Mouse (Mus musculus): ENCODE results near the gene Dock9. TPM values are rescaled to one million over a fixed set of nuclear protein-coding genes. Genes with fewer than 3 reads are reported as not detected.

Dock9 gene
- total and polyA plus RNA-seq, 2 experiments from 2014 or later: 4.1 to 20.5 TPM

- 55% methylated on average over 9 of the region's 9 CpGs for WGBS
- H3K27ac ChIP-seq (ENCODE audit: low read depth): no peak overlapping the region
- no peaks in the 10 kb centered on the region for H3K9me3 ChIP-seq (replicated peaks; ENCODE audit: control insufficient read depth, low read length)
- H3K36me3 ChIP-seq (replicated peaks; ENCODE audit: control insufficient read depth, insufficient read depth, low read length): no peaks in the 10 kb centered on the region
- H3K4me1 ChIP-seq (ENCODE audit: control insufficient read depth, insufficient read depth): no peaks in the 10 kb centered on the region
- H3K4me3 ChIP-seq (ENCODE audit: low read depth, low read length): no peak overlapping the region
- DNase-seq (ENCODE audit: low spot score) (no peak), ATAC-seq (ENCODE audit: insufficient read depth, low read depth) (no peak)
- no peak overlapping the region for H3K4me2 ChIP-seq (ENCODE audit: low read depth, low read length)
- TF ChIP-seq EP300 (IDR thresholded peaks at IDR 0.05; ENCODE audit: low read depth) (no peak), CTCF (IDR thresholded peaks at IDR 0.05; ENCODE audit: low read depth) (no peak)
- H3K9ac ChIP-seq (replicated peaks; ENCODE audit: low read depth, low read length): no peak overlapping the region
- no peaks in the 10 kb centered on the region for H3K27me3 ChIP-seq (ENCODE audit: control insufficient read depth, insufficient read depth, low read length)
Measured at GRCm38 (mm10) chr14:121566794-121567201, 230.8 kb downstream of the Dock9 start.

DNA sequence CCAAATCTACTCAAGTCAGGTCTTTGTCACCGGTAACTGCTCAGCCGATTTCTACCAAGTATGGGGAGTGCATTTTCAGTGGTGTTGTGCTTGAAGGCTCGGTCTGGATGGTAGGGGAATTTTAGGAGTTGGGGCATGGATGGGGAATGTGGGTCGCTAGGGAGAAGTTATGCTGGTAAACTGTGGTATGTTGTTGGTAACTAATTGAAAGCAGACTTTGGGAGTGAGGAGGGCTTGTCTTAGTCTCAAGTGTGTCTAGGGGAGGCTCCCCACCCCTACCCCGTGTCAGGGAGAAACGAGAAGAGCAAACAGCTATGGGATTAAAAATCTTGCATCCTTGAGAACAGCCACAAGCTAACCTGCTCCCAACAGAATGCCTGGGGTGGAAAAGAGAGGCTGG, 231.7 kb downstream of the Dock9 start:
- no peak overlapping the region for H3K4me2 ChIP-seq (ENCODE audit: low read depth, low read length)
- H3K27me3 ChIP-seq (ENCODE audit: control insufficient read depth, insufficient read depth, low read length): no peaks in the 10 kb centered on the region
- no peak overlapping the region for H3K4me3 ChIP-seq (ENCODE audit: low read depth, low read length)
- WGBS: 61% methylated on average over 6 of the region's 6 CpGs
- H3K9ac ChIP-seq (replicated peaks; ENCODE audit: low read depth, low read length): no peak overlapping the region
- H3K4me1 ChIP-seq (ENCODE audit: control insufficient read depth, insufficient read depth): no peaks in the 10 kb centered on the region
- no peaks in the 10 kb centered on the region for H3K9me3 ChIP-seq (replicated peaks; ENCODE audit: control insufficient read depth, low read length)
- ATAC-seq (ENCODE audit: insufficient read depth, low read depth) (no peak), DNase-seq (ENCODE audit: low spot score) (no peak)
- no peak overlapping the region for H3K27ac ChIP-seq (ENCODE audit: low read depth)
- no peaks in the 10 kb centered on the region for H3K36me3 ChIP-seq (replicated peaks; ENCODE audit: control insufficient read depth, insufficient read depth, low read length)
- TF ChIP-seq CTCF (IDR thresholded peaks at IDR 0.05; ENCODE audit: low read depth) (no peak), EP300 (IDR thresholded peaks at IDR 0.05; ENCODE audit: low read depth) (no peak)

DNA sequence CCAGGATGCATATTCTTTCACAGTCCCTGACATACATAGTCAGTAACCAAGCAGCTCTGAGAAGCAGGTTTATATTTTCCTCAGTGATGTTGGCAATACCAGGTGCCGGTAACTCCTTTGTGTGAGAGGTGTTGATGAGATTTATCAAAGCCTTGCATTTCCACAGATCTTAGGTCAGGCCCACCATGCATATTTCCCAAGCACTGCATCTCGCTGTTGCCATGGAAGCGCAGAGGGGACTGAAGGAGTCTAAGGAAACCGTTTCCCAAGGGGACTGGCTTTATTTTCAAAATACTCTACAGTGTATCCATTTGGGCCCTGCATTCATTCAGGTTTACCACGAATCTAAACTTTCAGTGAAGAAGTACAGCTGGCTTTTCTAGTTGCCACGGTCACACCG, 233.0 kb downstream of the Dock9 start:
- 70% methylated on average over 7 of the region's 7 CpGs for WGBS
- DNase-seq (ENCODE audit: low spot score) (no peak), ATAC-seq (ENCODE audit: insufficient read depth, low read depth) (no peak)
- Histone ChIP-seq H3K4me2 (ENCODE audit: low read depth, low read length) (no peak overlapping the region), H3K27me3 (ENCODE audit: control insufficient read depth, insufficient read depth, low read length) (no peaks in the 10 kb centered on the region), H3K4me1 (ENCODE audit: control insufficient read depth, insufficient read depth) (no peaks in the 10 kb centered on the region), H3K36me3 (replicated peaks; ENCODE audit: control insufficient read depth, insufficient read depth, low read length) (no peaks in the 10 kb centered on the region), H3K9ac (replicated peaks; ENCODE audit: low read depth, low read length) (no peak overlapping the region), H3K27ac (ENCODE audit: low read depth) (no peak overlapping the region), H3K9me3 (replicated peaks; ENCODE audit: control insufficient read depth, low read length) (no peaks in the 10 kb centered on the region), H3K4me3 (ENCODE audit: low read depth, low read length) (no peak overlapping the region)
- TF ChIP-seq CTCF (IDR thresholded peaks at IDR 0.05; ENCODE audit: low read depth) (no peak), EP300 (IDR thresholded peaks at IDR 0.05; ENCODE audit: low read depth) (no peak)

DNA sequence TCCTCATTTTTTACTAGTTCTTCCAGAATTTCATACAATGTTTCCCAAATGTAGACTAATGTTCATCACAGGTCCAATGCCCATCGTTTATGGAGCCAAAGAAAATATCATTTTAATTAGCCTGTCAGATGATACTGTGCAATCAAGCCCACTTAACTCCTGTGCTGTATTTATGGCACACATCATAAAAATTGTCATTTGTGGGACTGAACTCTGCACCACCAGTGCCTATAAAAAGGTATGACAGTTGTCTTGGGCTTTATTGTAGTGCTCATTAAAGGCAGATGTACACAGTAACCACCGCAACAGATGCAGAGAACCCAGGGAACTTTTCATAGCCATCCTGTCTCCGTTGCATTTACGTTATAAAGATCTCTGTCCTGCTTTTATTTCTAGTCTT, 233.7 kb downstream of the Dock9 start:
- Histone ChIP-seq H3K9ac (replicated peaks; ENCODE audit: low read depth, low read length) (no peak overlapping the region), H3K36me3 (replicated peaks; ENCODE audit: control insufficient read depth, insufficient read depth, low read length) (peaks cover 4% of the 10 kb centered on the region; the same call in 1 of the 2 replicates), H3K4me3 (ENCODE audit: low read depth, low read length) (no peak overlapping the region), H3K4me2 (ENCODE audit: low read depth, low read length) (no peak overlapping the region), H3K4me1 (ENCODE audit: control insufficient read depth, insufficient read depth) (no peaks in the 10 kb centered on the region), H3K27me3 (ENCODE audit: control insufficient read depth, insufficient read depth, low read length) (no peaks in the 10 kb centered on the region), H3K9me3 (replicated peaks; ENCODE audit: control insufficient read depth, low read length) (no peaks in the 10 kb centered on the region), H3K27ac (ENCODE audit: low read depth) (no peak overlapping the region)
- ATAC-seq (ENCODE audit: insufficient read depth, low read depth) (no peak), DNase-seq (ENCODE audit: low spot score) (no peak)
- WGBS: 87% methylated on average over 4 of the region's 4 CpGs
- no peak for TF ChIP-seq CTCF (IDR thresholded peaks at IDR 0.05; ENCODE audit: low read depth)

DNA sequence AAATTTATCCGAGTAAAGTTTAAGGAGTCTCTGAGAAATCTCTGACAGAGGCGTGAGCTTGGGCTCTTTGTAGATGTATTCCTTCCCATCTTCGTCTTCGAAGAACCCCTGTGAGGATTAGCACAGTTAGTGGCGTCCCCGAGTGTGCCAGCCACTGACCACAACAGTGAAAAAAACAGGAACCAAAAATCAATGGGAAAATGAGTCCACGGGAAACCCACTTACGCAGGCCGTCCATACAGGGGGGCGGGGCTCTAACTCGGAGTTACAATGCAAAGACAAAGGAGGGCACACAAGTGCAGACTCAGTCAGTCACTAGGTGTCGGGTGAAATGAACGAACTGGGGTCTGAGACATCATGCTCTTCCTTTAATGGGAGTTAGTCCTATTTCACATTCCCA, 238.6 kb downstream of the Dock9 start:
- no peak for ATAC-seq (ENCODE audit: insufficient read depth, low read depth)
- WGBS: 83% methylated on average over 13 of the region's 13 CpGs
- no peak overlapping the region for H3K27ac ChIP-seq (ENCODE audit: low read depth)

More for the DNA sequence above, 238.6 kb downstream of the Dock9 start:
- Histone ChIP-seq H3K9me3 (replicated peaks; ENCODE audit: control insufficient read depth, low read length) (no peaks in the 10 kb centered on the region), H3K36me3 (replicated peaks; ENCODE audit: control insufficient read depth, insufficient read depth, low read length) (peaks cover 8% of the 10 kb centered on the region; the same call in 1 of the 2 replicates), H3K27me3 (ENCODE audit: control insufficient read depth, insufficient read depth, low read length) (no peaks in the 10 kb centered on the region), H3K9ac (replicated peaks; ENCODE audit: low read depth, low read length) (no peak overlapping the region), H3K4me1 (ENCODE audit: control insufficient read depth, insufficient read depth) (no peaks in the 10 kb centered on the region; the same call in 1 of the 2 replicates), H3K4me3 (ENCODE audit: low read depth, low read length) (no peak overlapping the region), H3K4me2 (ENCODE audit: low read depth, low read length) (no peak overlapping the region)
- no peak for DNase-seq (ENCODE audit: low spot score)
- no peak for TF ChIP-seq CTCF (IDR thresholded peaks at IDR 0.05; ENCODE audit: low read depth)
- no peak for TF ChIP-seq EP300 (IDR thresholded peaks at IDR 0.05; ENCODE audit: low read depth)

All from heart, postnatal 0 days (tissue).